Mouse (Mus musculus) hematopoietic stem cell, adult 5-6 weeks (primary cell): ENCODE measurements around the gene Clic6. TPM values are rescaled to one million over a fixed set of nuclear protein-coding genes. Genes with fewer than 3 reads are reported as not detected.

Source experiments
- ATAC-seq, 2 experiments: fragments of 125-278 bp in 1 of 2; replicated peaks in 1 of 2; 2 replicates each; pipeline ENCODE4 v1.8.0; 2016 to 2017; ENCODE audit warnings: inconsistent platforms in 2 of 2, mild to moderate bottlenecking in 2 of 2, moderate number of reproducible peaks in 2 of 2, low read depth in 1 of 2, moderate TSS enrichment in 1 of 2; ENCODE audit not compliant: low FRiP score in 2 of 2, poor library complexity in 2 of 2, severe bottlenecking in 2 of 2, insufficient read depth in 1 of 2, low TSS enrichment in 1 of 2
- total RNA-seq: library from RNA; stranded (forward); fragments of 172-1452, 232-1000 nt; gene quantifications from 2 replicates; pipeline ENCODE4 v1.2.3, GENCODE M21; 2017

Gene Clic6
- total RNA-seq, 1 experiment from 2014 or later = not detected

DNA sequence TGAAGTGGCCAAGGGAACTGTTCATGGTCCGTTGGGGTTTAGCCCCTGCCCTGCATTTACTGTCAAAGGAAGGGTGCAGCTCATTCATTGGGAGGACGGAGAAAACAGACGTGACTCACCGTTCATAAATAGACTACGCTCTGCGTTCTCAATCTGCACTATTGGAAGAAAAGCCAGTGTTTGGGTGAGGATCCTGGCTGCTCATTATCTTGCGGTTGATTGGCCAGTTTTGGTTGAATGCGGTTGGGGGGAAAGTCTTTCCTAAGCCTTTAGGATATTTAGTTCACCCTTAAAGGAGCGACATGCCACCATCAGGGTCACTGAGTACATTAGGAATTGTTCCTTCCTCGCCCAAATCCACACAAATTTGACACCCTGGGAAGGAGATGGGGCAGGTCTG lies 20.3 kb upstream of the Clic6 start:
- ATAC-seq = no peak

DNA sequence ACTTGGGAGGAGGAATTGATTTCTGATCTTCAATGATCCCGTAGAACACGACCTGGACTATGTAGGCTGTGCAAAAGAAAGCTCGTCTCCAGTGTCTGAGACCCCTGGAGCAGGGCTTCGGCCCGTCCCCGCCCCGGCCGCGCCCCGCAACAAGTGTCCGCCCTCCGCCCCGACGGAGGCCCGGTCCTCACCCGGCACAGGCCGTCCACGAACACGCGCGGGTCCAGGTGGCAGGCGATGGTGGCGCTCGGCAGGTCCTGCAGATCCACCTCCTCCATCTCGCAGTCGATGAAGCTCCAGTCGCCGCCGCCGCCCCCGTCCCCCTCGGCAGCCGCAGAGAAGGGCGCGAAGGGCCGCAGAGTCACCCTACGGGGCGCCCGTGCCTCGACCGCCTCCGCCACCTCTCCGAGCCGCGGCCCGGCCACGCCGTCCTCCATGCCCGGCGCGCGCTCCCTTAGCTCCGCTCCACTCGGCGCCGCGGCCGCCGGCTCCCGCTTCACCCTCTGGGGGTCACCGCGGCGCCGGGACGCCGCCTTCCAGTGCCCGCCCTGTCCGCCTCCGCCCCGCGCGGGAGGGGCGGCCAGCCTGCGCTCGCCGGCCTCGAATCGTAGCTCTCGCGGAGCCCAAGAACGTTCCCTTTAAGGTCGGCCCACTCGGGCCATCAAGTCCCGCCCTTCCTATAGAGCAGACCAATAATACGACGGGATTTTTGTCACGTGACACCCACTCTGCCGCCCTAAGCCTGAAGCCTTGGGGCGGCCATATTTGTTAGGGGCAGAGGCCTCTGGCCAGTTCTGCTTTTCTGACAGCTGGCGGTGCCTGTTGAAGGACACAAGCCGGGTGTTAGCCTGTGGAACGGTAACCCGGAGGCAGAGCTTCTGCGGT lies 19.7 kb upstream of the Clic6 start:
- peak; percentile 95 to 96 for ATAC-seq

GRCm38 (mm10) chr16:92467041-92467440 lies 18.5 kb upstream of the Clic6 start:
- no peak for ATAC-seq

- ATAC-seq = no peak
These were observed 17.1 kb upstream of the Clic6 start for GRCm38 (mm10) chr16:92468459-92468858.

- no peak for ATAC-seq
These were observed 14.8 kb upstream of the Clic6 start, which contains the start of gene Rcan1 for GRCm38 (mm10) chr16:92470706-92471105. TSS of gene Rcan1 (minus strand) at chr16:92470867.

- ATAC-seq = no peak
These were observed 12.6 kb upstream of the Clic6 start for GRCm38 (mm10) chr16:92472898-92473297.

DNA sequence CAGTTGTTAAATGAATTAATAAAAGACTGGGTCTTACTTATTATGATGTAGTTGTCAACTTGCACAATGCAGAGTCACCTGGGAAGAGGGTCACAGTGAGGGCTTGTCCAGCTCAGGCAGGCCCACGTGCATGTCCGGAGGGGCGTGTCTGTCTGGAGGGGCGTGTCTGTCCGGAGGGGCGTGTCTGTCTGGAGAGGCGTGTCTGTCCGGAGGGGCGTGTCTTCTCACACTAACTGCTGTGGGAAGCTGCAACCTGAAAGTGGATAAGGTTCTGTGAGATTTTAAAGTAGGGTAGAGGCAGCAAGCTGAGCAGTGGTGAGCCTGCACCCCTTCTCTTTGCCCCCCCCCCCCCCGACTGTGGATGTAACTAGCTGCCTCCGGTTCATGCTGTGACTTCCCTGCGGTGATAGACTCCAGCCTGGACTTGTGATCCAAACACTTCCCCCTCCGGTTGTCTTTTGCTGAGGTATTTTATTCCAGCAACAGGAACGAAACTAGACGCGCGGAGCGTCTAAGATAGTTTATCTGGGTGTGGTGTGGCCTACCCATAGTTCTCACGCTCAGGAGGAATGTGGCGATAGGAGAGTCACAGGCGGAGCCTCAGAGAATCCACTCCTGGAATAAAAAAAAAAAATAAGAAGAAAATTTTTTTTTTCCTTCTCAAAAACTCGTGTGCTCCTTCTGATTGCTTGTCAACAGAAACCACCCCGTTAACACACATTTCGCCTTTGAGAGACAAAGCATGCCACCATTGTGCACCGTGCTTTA lies 10.3 kb upstream of the Clic6 start:
- no peak for ATAC-seq

DNA sequence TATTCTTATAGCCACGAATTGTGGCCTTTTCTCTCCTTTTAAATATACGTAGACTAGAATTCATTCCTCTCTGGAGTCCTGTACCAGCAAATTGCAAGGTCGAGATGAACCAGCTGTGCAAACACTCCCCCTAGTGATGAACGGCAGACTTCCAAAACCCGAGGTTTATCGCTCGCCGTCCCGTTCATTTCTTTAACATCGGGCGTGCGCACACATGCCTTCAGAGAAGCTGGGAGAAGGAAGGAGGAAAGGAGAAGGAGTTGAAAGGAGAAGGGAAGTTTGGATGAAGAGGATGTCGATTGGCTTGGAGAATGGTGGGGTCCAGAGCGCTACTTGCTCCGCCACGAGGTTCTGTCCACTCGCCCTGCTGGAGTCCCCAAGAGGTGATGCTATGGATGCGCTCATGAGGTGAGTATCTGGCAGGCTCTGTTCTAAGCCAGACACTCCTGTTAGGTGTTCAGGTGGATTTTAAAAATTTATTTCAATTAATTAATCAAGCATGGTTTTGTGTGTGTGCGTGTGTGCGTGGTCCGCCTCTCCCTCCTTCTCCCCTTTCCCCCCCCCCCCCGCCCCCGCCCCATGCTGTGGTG lies 6.9 kb upstream of the Clic6 start:
- peak in 1 of 2 experiments; percentile 62; a peak in 2 of 4 replicates for ATAC-seq

DNA sequence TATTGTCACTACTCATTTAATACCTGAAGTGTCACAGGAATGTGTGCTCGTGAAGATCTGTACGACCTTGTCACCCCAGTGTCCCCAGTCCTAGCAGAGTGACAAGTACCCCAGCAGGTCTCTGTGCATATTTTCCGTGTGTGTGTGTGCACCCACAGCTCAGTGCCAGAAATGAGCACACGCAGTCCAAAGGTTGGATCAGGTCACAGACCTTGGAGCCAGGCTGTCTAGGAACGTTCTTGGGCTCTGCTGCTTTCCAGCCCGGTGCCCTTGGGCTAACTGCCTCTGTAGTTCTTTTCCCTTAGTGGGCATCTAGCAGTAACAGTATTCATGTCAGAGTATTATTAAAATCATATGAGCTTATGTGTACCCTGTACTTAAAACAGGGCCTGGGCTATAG lies 1.6 kb downstream of the Clic6 start:
- no peak for ATAC-seq

DNA sequence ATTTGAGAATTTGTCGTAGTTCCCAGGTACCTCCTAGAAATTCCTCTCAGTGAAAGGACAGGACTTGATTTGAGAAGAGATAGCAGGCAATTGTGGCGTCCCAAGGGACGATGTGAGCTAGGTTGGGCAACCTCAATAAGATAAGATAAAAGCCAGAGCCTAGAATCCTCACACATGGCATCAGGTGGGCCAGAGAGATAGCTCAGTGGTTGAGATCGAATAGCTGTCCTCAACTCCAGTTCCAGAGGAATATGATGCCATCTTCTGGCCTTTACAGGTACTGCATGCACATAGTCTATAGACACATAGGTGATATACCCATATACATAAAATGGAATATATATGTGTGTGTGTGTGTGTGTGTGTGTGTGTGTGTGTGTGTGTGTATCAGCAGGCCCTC lies 2.0 kb downstream of the Clic6 start:
- peak in 1 of 2 experiments; percentile 45; a peak in 1 of 4 replicates for ATAC-seq

DNA sequence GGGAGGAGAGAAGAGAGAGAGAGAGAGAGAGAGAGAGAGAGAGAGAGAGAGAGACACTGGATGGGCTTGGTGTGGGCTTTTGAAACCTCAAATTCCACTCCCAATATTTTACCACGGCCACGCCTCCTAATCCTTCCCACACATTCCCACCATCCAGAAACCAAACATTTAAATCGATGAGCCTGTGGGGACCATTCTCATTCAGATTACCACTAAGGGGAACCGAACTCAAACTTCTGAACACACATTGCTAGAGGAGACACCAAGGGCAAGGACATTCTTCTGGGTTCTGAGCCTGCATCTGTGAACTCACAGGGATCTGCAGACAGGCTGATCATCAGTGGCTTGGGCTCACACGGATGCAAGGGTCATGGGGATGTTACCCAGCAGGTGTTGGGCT lies 2.9 kb downstream of the Clic6 start:
- ATAC-seq = no peak

DNA sequence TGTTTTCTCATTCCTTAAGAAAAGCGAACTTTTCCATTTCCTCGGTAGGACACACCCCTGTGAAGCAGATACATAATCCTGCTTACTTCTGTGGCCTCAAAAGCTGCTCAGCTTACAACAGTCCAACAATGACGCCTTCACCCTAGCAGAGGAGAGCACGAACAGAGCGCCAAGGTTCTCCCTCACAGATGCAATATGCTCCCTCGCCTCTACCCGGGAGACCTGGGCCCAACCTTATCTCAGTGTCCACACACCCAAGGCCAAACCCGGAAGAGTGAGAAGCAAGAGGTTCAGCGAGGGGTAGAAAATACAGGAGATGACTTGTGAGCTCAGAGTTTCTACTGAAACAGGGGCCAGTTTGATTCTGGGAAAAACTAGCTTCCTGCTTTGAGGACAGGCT lies 3.8 kb downstream of the Clic6 start:
- ATAC-seq = no peak

DNA sequence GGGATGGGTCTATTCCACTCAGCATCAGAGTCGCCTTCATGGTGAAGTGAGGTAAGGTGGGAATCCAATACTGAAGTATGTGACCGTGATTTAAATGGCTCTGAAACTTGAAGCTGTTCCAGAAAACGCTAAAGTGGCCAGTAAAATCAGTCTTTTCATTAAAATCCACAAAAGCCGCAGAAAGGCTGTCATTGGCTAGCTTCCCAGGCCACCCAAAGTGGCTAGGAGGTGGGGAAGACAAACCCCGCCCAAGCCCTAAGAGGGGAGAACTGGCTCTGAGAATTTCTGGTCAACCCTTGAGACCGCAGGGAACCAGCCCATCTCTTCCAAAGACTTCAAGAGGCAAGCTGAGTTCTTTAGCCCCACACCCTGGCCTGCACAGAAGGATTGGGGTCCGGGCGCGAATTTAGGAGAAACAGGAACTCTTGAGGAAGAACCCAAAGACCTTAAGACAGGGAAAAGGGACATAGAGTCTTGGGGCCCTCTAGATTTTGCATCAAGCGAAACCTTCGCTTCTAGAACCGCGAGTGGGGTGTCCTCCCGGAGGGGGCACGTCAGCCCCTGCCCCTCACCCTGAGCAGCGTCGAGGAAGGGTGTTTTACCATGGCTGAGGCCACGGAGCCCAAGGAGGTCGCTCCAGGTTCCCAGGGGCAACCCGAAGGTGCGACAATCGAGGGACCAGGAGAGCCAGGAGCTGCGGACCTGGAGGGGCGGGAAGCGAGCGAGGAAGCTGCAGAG lies 12.5 kb downstream of the Clic6 start:
- no peak for ATAC-seq

- peak; percentile 30 to 46; a peak in 1 of 4 replicates for ATAC-seq
These were observed 13.0 kb downstream of the Clic6 start for GRCm38 (mm10) chr16:92498589-92498981.

DNA sequence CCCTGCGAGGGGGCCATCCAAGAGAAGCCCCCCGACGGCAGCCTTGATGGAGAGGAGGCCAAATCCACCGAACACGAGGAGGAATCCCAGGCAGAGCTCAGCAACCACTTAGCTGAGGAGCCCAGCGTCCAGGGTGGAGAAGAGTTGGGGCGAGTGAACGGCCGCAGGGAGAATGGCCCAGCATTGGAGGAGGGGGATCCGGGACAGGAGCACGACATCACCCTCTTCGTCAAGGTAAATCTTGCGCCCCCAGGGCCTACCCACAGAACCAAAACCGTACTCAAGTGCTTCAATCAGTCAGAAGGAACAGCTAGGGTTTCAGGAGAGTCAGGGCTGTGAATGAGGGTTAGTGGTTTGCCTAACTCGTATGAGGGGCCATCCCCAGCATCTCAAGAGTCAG lies 13.8 kb downstream of the Clic6 start:
- peak in 1 of 2 experiments; percentile 10; a peak in 1 of 4 replicates for ATAC-seq

DNA sequence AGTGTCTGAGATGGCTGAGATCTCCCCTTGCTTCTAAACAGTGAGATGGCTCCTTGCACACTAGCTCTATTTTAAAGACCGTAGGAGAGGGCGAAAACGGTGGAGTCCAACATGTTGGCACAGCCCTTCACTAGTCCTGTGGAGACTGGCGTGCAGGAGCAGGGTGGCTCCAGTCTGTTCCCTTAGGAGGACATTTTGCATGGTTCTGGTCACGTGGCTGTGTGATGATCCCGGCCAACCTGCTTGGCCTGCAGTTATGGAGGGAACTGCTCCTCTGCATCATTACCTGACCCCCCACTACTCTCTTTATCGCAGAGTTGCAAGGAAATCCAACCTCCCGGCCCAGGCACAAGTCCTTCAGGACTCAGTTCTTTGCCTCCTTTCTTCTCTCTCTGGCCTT lies 15.0 kb downstream of the Clic6 start:
- ATAC-seq = no peak

GRCm38 (mm10) chr16:92503105-92503504 lies 17.6 kb downstream of the Clic6 start:
- ATAC-seq = no peak
